Mouse (Mus musculus) lung, adult 2 months (tissue): ENCODE measurements around the gene Prkce.

ENCODE experiments used
- CTCF ChIP-seq: fragments of 200-500 bp; IDR thresholded peaks from 2 replicates; pipeline ENCODE4 v1.5.1; 2011; ENCODE audit warnings: mild to moderate bottlenecking, low read length, control low read depth; ENCODE audit not compliant: insufficient read depth
- POLR2A ChIP-seq: fragments of 200-500 bp; IDR thresholded peaks from 2 replicates; pipeline ENCODE4 v1.6.1; 2011; ENCODE audit warnings: low read depth, mild to moderate bottlenecking, control low read depth, low read length, borderline replicate concordance; ENCODE audit errors: extremely low read depth

DNA sequence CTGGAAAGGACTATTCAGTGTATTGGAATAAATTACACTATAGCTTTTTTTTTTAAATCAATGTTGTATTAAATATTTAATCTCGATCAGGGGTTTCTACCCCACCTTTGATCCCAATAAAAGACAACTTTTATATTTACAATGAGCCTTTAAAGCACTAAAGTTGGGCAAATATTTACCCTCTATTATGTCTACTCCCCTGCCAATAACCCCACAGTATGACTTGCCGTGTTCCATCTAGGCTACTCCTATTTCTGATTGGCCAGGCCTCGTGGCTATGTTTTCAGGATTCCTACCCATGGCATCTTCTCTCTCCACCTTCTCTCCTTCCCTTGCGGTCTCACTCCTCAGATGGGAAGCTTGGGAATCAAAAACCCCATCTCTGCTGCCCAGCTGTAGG is 108.8 kb downstream of the Prkce start:
- no peak for TF ChIP-seq POLR2A
- no peak for TF ChIP-seq CTCF
